Mouse (Mus musculus): Measurements from ENCODE around the gene Snn.
A peak's percentile ranks its signal among the peaks of the same experiment; 100 is the strongest.

Snn gene

GRCm38 (mm10) chr16:11047130-11047529 is 13.6 kb upstream of the Snn start:
- no peak for DNase-seq (ENCODE audit: low read depth, low spot score)

GRCm38 (mm10) chr16:11050226-11050625 is 10.5 kb upstream of the Snn start:
- no peak for DNase-seq (ENCODE audit: low read depth, low spot score)

- DNase-seq (ENCODE audit: low read depth, low spot score): no peak
Measured at GRCm38 (mm10) chr16:11051134-11051533, 9.6 kb upstream of the Snn start.

GRCm38 (mm10) chr16:11054409-11054808 is 6.3 kb upstream of the Snn start:
- DNase-seq (ENCODE audit: low read depth, low spot score): no peak

GRCm38 (mm10) chr16:11054871-11055270 is 5.9 kb upstream of the Snn start:
- DNase-seq (ENCODE audit: low read depth, low spot score): no peak

GRCm38 (mm10) chr16:11055916-11056315 is 4.8 kb upstream of the Snn start:
- no peak for DNase-seq (ENCODE audit: low read depth, low spot score)

- DNase-seq (ENCODE audit: low read depth, low spot score): no peak
Measured at GRCm38 (mm10) chr16:11062794-11063721, 2.3 kb downstream of the Snn start.

- no peak for DNase-seq (ENCODE audit: low read depth, low spot score)
Measured at GRCm38 (mm10) chr16:11064341-11064740, 3.6 kb downstream of the Snn start.

GRCm38 (mm10) chr16:11064742-11065141 is 4.0 kb downstream of the Snn start:
- DNase-seq (ENCODE audit: low read depth, low spot score): no peak

GRCm38 (mm10) chr16:11065431-11065830 is 4.7 kb downstream of the Snn start:
- no peak for DNase-seq (ENCODE audit: low read depth, low spot score)

GRCm38 (mm10) chr16:11066029-11066832 is 5.5 kb downstream of the Snn start, which contains the start of gene Litaf:
Litaf (minus strand) TSS chr16:11066157.
- peak; percentile 96 for DNase-seq (ENCODE audit: low read depth, low spot score)

GRCm38 (mm10) chr16:11066833-11067191 is 6.1 kb downstream of the Snn start:
- no peak for DNase-seq (ENCODE audit: low read depth, low spot score)

GRCm38 (mm10) chr16:11068666-11069065 is 7.9 kb downstream of the Snn start:
- DNase-seq (ENCODE audit: low read depth, low spot score): no peak

GRCm38 (mm10) chr16:11069271-11069670 is 8.5 kb downstream of the Snn start:
- no peak for DNase-seq (ENCODE audit: low read depth, low spot score)

GRCm38 (mm10) chr16:11069710-11070420 is 9.1 kb downstream of the Snn start:
- DNase-seq (ENCODE audit: low read depth, low spot score): no peak

- no peak for DNase-seq (ENCODE audit: low read depth, low spot score)
Measured at GRCm38 (mm10) chr16:11071176-11071575, 10.4 kb downstream of the Snn start.

- no peak for DNase-seq (ENCODE audit: low read depth, low spot score)
Measured at GRCm38 (mm10) chr16:11071887-11072286, 11.1 kb downstream of the Snn start.

GRCm38 (mm10) chr16:11072454-11072853 is 11.7 kb downstream of the Snn start:
- no peak for DNase-seq (ENCODE audit: low read depth, low spot score)

GRCm38 (mm10) chr16:11073060-11073459 is 12.3 kb downstream of the Snn start:
- no peak for DNase-seq (ENCODE audit: low read depth, low spot score)

GRCm38 (mm10) chr16:11077601-11078201 is 17.0 kb downstream of the Snn start:
- no peak for DNase-seq (ENCODE audit: low read depth, low spot score)

- no peak for DNase-seq (ENCODE audit: low read depth, low spot score)
Measured at GRCm38 (mm10) chr16:11078216-11078869, 17.6 kb downstream of the Snn start.

Data from brain, embryonic 18.5 days (tissue).